Mouse (Mus musculus) spleen, postnatal 10 days (tissue): Measurements from ENCODE around the gene Adgrg7.

Experiments
- DNase-seq, 2 experiments: peaks; one replicate each; pipeline ENCODE4 v3.0.0; 2021 to 2022; ENCODE audit warnings: low spot score in 2 of 2

Gene Adgrg7

DNA sequence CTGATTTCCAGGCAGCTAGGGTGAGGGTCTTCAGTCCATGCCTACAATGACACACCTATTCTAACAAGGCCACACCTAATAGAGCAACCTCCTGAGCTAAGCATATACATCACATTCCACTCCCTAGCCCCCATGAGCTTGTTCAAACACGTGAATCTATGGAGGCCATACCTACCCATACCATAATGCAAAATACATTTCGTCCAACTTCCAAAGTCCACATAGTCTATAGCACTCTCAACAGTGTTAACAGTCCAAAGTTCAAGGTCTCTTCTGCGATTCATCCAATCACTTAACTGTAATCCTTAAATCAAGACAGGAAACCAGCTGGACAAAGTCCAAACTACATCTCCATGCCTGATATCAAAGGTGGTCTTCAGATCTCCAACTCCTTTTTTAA is 85.6 kb downstream of the Adgrg7 start:
- DNase-seq: no peak

DNA sequence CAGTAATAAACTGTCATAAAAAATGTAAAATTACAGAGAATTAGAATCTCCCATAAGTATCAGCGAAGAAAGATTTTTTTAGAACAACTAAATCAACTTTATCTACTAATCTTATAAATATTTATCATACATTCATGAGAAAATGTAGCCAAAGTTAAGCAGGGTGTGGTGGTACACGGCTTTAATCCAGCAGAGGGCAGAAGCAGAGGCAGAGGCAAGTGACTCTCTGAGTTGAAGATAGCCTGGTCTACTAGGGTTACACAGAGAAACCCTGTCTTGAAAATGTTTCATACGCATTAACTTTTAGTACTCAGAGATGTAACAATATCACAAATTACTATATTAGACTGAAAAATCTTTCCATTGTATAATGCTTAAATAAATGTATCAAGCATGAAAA is 89.9 kb downstream of the Adgrg7 start:
- DNase-seq: no peak

DNA sequence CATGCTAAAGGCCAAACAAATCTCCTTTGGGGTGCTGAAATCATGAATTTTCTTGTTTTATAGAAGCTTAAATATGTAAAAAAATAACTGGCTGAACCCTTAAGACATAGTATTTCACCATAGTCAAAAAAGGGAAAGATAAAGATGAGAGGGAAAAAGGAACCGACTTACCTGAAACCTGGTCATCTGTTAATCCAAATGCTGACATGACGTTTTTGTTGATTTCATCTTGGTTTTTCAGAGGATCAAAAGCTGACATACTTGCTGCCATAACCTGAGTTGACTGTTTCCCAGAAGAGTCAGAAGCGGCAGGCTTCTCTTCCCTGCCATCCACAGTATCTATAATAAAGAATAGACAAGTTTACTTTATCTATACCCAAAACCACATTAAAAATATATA is 94.8 kb downstream of the Adgrg7 start:
- no peak for DNase-seq

DNA sequence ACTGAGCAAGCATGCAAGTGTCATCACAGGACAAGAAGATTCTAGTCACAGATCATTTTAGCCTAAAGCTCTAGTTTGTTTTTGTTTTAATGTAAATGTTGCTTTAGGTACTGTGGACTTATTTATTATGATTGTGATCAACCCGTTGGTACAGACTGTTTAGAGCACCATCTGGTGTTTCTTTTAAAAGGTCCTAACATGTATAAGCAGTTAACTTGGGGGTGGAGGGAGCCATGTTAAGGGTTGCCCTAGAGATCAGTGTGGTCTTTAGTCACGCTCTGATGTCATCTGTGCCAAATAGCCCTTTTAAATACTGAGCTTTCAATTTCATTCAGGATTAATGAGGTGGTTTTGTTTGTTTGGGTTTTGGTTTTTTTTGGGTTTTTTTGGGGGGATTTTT is 99.2 kb downstream of the Adgrg7 start:
- no peak for DNase-seq

DNA sequence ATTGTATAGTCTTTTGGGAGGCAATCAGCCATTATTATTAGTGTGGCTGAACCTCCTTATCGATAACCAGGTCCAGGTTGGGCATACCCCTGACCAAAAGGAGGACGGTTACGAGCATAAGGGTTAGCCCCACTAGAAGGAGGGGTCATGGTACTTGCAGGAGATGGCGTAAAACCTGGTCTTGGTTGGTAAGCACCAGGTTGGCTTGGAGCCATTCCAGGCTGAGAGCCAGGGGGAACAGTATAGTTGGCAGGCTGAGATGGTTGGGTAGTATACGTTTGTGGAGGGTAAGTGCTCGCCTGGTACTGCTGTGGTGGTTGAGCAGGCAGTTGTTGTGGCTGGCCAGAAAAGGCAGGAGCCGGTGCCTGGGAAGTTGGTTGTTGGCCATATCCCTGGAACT is 104.9 kb downstream of the Adgrg7 start:
- DNase-seq: no peak

DNA sequence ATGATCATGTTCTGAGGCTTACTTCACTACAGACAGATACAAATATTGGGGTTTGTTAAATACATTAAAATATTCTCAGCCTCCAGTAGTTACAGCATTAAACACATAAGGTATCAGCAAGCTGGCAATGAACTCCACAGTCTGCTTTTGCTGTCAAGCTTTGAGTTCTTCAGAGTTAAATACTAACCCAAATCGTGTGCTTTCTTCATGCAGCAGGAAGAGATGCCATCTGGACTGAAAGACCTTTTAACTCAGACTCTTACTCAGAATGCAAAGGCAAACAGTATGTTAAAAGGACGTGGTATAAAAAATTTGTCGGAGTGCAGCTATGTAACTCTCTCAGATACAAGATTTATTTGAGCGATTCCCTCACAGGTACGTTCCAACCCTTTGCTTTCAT is 108.9 kb downstream of the Adgrg7 start:
- DNase-seq: no peak

DNA sequence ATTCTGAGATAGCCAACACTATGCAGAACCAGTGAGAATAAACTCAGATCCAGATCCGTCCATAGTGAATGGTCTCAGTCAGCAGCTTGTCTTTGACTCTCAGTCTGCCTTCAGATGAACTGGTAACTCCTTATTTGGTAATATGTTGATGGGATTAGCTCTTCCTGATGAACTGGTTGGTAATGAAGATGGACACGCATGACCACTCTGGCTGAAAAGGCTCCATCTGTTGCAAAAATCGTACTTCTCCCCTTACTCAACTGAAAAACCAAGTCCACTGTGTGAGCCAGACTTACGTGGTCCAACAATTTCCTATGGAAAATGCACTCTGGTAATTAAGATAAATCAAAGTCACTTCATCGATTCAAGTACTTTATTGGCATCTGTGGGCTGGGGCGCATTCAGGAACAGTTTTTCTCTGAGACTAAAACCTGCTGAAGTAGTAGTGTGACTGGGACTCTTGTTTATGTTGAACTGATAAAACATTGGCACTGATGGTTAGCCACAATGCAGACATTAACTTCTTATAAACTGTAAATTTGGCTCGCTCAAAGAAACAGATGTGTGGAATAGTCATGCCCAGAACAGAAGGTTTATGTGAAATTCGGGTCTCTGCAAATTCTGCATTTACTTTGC is 114.5 kb downstream of the Adgrg7 start:
- DNase-seq: no peak

DNA sequence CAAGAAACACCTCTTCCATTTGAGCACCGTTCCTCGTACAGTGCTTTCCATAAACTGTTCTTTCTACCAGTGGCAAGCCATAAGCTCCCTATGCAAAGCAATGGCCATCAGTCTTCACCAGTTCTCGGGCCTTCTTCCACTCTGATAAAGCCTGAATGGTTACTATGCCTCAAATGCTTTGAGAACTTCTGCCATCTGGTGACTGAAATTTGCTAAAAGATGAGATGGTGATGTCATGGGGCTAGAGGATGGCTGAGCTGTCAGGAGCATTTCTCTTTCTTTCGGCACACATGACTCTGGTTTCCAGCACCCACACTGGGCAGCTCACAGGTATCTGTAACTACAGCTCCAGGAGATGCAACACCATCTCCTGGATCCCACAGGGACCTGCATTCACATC is 118.5 kb downstream of the Adgrg7 start:
- DNase-seq: no peak
